17 mouse cellular contexts compared by ENCODE assay signal in the genomic region with DNA sequence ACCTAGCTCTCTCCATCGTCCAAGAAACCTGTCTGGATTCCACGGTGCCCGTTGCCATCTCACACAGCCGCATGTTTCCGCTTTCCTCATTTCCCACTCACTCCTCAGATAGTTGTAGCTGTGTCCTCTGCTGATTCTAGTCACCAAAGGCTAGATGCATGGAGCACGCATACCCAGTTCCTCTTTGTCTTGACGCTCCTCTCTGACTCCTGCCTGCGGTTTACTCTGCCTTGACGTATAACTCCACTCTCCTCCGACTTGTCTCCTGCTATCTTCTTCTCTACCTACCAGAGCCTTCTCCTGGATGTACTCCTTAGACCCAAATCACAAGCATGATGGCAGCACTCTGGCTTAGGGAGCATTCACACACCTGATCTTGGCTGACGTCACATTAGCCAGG.
"Had no signal": no experiment of that assay in that cellular context is flagged by ENCODE, and none has a peak within 500 bp of the region (broad histone marks: within the 10 kb centered on the region; RNA-seq: fewer than 3 reads in every experiment).

No protein-coding gene starts in this region.

- H3K4me3 ChIP-seq: midbrain, embryonic 10.5 days; midbrain, embryonic 12.5 days; myocyte; neural tube, embryonic 13.5 days; neural tube, embryonic 15.5 days; stomach, embryonic 15.5 days had no signal

- H3K9ac ChIP-seq: lung, embryonic 14.5 days; midbrain, embryonic 12.5 days; neural tube, embryonic 13.5 days; neural tube, embryonic 15.5 days; stomach, embryonic 15.5 days had no signal

- ATAC-seq: midbrain, embryonic 16.5 days had no signal

- H3K27me3 ChIP-seq: midbrain, embryonic 12.5 days; neural tube, embryonic 13.5 days; neural tube, embryonic 15.5 days; stomach, embryonic 15.5 days had no signal

- H3K27ac ChIP-seq: midbrain, embryonic 10.5 days; midbrain, embryonic 12.5 days; neural tube, embryonic 13.5 days; neural tube, embryonic 15.5 days; stomach, embryonic 15.5 days; stomach, postnatal 0 days had no signal

- DNase-seq: lung, adult 18-20 months; lung, embryonic 14.5 days; lung, postnatal 10 days; lung, postnatal 4 days; midbrain, embryonic 14.5 days; right cerebral cortex, postnatal 14 days; thymus, adult 2 months; thymus, postnatal 25 days; thymus, postnatal 4 days had no signal

- H3K9me3 ChIP-seq: midbrain, embryonic 10.5 days; midbrain, embryonic 12.5 days; neural tube, embryonic 13.5 days; neural tube, embryonic 15.5 days; stomach, embryonic 15.5 days had no signal

- H3K36me3 ChIP-seq: midbrain, embryonic 10.5 days; midbrain, embryonic 12.5 days; neural tube, embryonic 13.5 days; neural tube, embryonic 15.5 days; stomach, embryonic 15.5 days had no signal

- H3K4me2 ChIP-seq: lung, embryonic 14.5 days; midbrain, embryonic 12.5 days; neural tube, embryonic 13.5 days; neural tube, embryonic 15.5 days; stomach, embryonic 15.5 days had no signal
